Mouse (Mus musculus): ENCODE measurements around the gene Eif4g3. TPM values are rescaled to one million over a fixed set of nuclear protein-coding genes. Genes with fewer than 3 reads are reported as not detected.

The Eif4g3 gene
- total RNA-seq (2023): 100 to 1,000 TPM; 166 to 171 TPM

GRCm38 (mm10) chr4:137992890-137993289 is at the start of gene Eif4g3:
Gene Eif4g3 (plus strand): TSS chr4:137993022.

GRCm38 (mm10) chr4:138216200-138216890 is 223.5 kb downstream of the Eif4g3 start, which contains the start of gene Hp1bp3:
Gene Hp1bp3 (plus strand): TSS chr4:138216296.

DNA sequence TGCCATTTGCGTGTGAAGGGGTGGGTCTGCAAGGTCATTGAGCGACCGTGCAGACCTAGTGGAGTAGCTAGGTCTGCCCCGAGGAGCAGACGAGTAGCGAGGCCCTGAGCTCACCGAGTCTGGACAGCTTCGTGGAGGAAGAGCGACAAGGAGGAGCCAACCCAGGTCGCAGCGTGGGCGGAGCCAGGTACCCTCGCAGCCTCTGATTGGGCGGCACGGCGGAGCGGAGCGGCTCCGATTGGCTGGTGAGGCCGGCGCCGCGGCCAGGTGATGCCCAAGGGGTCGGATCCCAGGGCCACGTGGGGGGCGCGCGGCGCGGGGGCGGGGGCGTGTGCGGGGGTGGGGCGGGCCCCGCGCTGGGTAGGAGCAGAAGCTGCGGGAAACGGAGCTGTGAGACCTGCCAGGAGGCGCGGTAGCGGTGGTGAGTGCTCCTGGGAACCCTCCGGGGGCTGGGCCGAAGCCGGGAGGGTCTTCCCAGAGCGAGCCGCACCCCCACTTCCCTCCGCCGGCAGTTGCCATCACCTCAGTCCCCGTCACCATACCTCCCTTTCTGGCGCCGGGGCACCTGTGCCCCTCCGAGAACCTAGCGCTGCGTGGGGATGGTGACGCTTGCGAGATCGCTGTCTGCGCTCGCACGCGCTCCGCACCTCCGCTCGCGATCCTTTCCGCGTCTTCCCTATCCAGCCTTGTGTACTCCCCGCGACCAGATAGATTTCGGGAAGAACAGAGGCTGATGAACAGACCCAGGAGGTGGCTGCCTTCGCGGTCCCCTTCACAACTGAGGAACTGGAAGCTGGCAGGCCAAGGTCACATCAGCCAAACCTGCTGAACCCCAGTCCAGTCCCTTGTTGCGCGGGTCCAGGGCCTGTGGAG is 257.5 kb downstream of the Eif4g3 start, which contains the start of the genes Sh2d5 and Kif17:
Sh2d5 (plus strand) TSS at position 316 of the 873 bp plus-strand sequence.
Kif17 (plus strand) TSS at position 348 of the 873 bp plus-strand sequence.

Other genes starting within 250 kb of the Eif4g3 start
- gene Alpl, start 196.6 kb upstream of the Eif4g3 start, total RNA-seq (2023): 10 to 100 TPM; 41.5 to 41.8 TPM
- gene Ece1, start 130.8 kb upstream of the Eif4g3 start, total RNA-seq (2023): 10 to 100 TPM; 16.5 to 38.3 TPM
- 100 to 1,000 TPM; 105 to 130 TPM for gene Hp1bp3, start 223.3 kb downstream of the Eif4g3 start, total RNA-seq (2023)

Data from B cell, adult 67 days (primary cell).